In genomic region chrX:52153451-52153850, GRCm38 (mm10) we compare ENCODE assay signal across 10 mouse cellular contexts. TPM values are rescaled to one million over a fixed set of nuclear protein-coding genes. Genes with fewer than 3 reads are reported as not detected.
DNase-seq lines count a peak whose midpoint lies in the region; TF ChIP-seq lines count a peak whose summit lies in the region.
"Had no signal": no experiment of that assay in that cellular context is flagged by ENCODE, and none has a peak within 500 bp of the region (broad histone marks: within the 10 kb centered on the region; RNA-seq: fewer than 3 reads in every experiment).

No protein-coding gene starts in this region.

- no peak for TF ChIP-seq CTCF in brain, embryonic 14.5 days (IDR thresholded peaks at IDR 0.05; ENCODE audit: borderline replicate concordance, extremely low read depth, insufficient read depth, insufficient read length)

- no peak for TF ChIP-seq POLR2A in brain, embryonic 14.5 days (IDR thresholded peaks at IDR 0.05; ENCODE audit: borderline replicate concordance, extremely low read depth, insufficient read depth, insufficient read length, poor library complexity, severe bottlenecking)

- peak; percentile 17 to 44 for DNase-seq in frontal cortex, adult 2 months (ENCODE audit: extremely low spot score in 1 of 2, low spot score in 1 of 2)
- DNase-seq in frontal cortex, postnatal 10 days (ENCODE audit: low spot score in 2 of 2) = no peak
- peak; percentile 22 to 31 for DNase-seq in left cerebral cortex, adult 18-20 months (ENCODE audit: low spot score in 2 of 2)
- no peak for DNase-seq in left cerebral cortex, adult 11 months (ENCODE audit: low spot score)
- DNase-seq in brain, embryonic 14.5 days (ENCODE audit: low read depth) = peak; percentile 39
- DNase-seq in right cerebral cortex, postnatal 25 days = peak; percentile 10
- no peak for DNase-seq in cerebellum, postnatal 36 days
- DNase-seq: cerebellum, postnatal 25 days; thymus, adult 18-20 months had no signal

RNA-seq across cellular contexts. Expression of gene Gpc4, which starts 11.6 kb away (rescaled TPM):
- 8.3 and 11.5 TPM in 2 replicates for polyA plus RNA-seq in frontal cortex, adult 2 months (2012; rRNA removed)
- 10 to 100 TPM; 20.1 to 23.2 TPM for total RNA-seq in left cerebral cortex, adult 18-20 months (2021)
- polyA plus RNA-seq in brain, embryonic 14.5 days (2012; rRNA removed) = 15.2 and 19.5 TPM in 2 replicates
- total RNA-seq: granulocyte monocyte progenitor cell, adult 5-6 weeks had no signal

Comparison
In these comparisons a context has a peak if more than half of its experiments do, and no peak if none do; other contexts are left out.
1. DNase-seq: peak in frontal cortex, adult 2 months (2 of 2), left cerebral cortex, adult 18-20 months (2 of 2), brain, embryonic 14.5 days (single experiment) and right cerebral cortex, postnatal 25 days (single experiment); none in frontal cortex, postnatal 10 days (0 of 2), left cerebral cortex, adult 11 months (single experiment) and cerebellum, postnatal 36 days (0 of 2).